Mouse (Mus musculus) lung, postnatal 0 days (tissue): ENCODE measurements at regions not wholly inside any gene's neighbourhood (a gene's known extent, or its start where the extent isn't known, plus 50 kb on each side); places are given as distances from the start of the nearest gene placed in this dataset.

ENCODE experiments used
- ATAC-seq: fragments of 200-750 bp; cut with Nextera tagmentation; 2 replicates; pipeline ENCODE4 v1.8.0; 2017; ENCODE audit warnings: moderate library complexity
- DNase-seq: peaks from one replicate; pipeline ENCODE4 v3.0.0-alpha.2; 2016; ENCODE audit warnings: low spot score
- H3K27ac ChIP-seq: fragments of 300-500 bp; sonication (generic); 2 replicates; pipeline ENCODE4 v1.5.1; 2014; ENCODE audit warnings: antibody characterized with exemption, mild to moderate bottlenecking, low read length, mixed read lengths
- H3K27me3 ChIP-seq: fragments of 300-500 bp; sonication (generic); replicated peaks from 2 replicates; pipeline ENCODE4 v1.6.1; 2014; ENCODE audit warnings: low read length, mixed read lengths; ENCODE audit not compliant: insufficient read depth
- H3K36me3 ChIP-seq: fragments of 300-500 bp; sonication (generic); 2 replicates; pipeline ENCODE4 v1.6.1; 2014; ENCODE audit warnings: low read length, mixed read lengths; ENCODE audit not compliant: insufficient read depth
- H3K4me1 ChIP-seq: fragments of 300-500 bp; sonication (generic); 2 replicates; pipeline ENCODE4 v1.6.1; 2014; ENCODE audit warnings: antibody characterized with exemption, low read depth, low read length, mixed read lengths; ENCODE audit not compliant: insufficient read depth
- H3K4me2 ChIP-seq: fragments of 300-500 bp; sonication (generic); replicated peaks from 2 replicates; pipeline ENCODE4 v1.6.1; 2014; ENCODE audit warnings: low read depth, mild to moderate bottlenecking, low read length, moderate library complexity, mixed read lengths
- H3K4me3 ChIP-seq: fragments of 300-500 bp; sonication (generic); 2 replicates; pipeline ENCODE4 v1.5.1; 2014; ENCODE audit warnings: low read depth, low read length
- H3K9ac ChIP-seq: fragments of 300-500 bp; sonication (generic); replicated peaks from 2 replicates; pipeline ENCODE4 v1.6.1; 2014; ENCODE audit warnings: low read depth, mild to moderate bottlenecking
- H3K9me3 ChIP-seq: fragments of 300-500 bp; sonication (generic); 2 replicates; pipeline ENCODE4 v1.6.1; 2016; ENCODE audit warnings: low read length, mixed read lengths
- CTCF ChIP-seq: IDR thresholded peaks from 2 replicates; pipeline ENCODE4 v1.5.1; 2016; ENCODE audit warnings: antibody characterized with exemption, mild to moderate bottlenecking
- EP300 ChIP-seq: IDR thresholded peaks from 2 replicates; pipeline ENCODE4 v1.6.1; 2016; ENCODE audit warnings: antibody characterized with exemption, mild to moderate bottlenecking, control low read depth
- WGBS: fragments of 180-500 bp; shearing (Covaris S2); extraction: QIAGEN DNeasy Blood & Tissue Kit; methylation state at CpG from one replicate; pipeline ENCODE4 v1.1.7; 2014; 5-methylcytosine and 5-hydroxymethylcytosine counted together

DNA sequence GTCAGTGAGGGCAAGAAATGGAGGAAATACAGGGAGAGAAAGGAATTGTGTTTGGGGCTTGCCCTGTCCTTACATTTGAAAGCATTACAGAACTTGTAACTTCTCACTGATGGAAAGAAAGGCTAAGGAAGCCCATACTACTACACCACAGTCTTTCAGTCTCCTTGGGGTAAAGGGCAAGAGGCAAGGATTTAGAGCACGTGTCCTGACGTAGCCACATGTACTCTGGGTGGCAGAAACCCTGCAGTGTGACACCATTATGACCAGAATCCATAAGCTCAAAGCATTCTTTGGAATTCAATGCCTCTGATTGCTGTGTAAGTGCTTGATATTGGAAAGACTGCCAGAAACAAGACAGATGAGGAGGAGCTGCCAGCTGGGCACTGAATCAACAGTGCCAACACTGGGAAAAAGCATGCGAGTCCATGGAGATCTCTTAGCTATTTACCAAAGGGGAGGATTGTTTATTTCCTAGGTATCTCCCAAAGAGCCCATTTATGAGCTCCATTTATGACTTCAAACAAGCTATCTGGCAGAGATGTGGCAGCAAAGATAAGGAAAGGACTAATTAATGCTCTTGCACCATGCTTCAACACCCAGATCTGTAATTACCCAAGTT lies 391.2 kb upstream of the Nt5c1b start:
- DNase-seq (no peak), ATAC-seq (peak; percentile 47)
- Histone ChIP-seq H3K4me1 (peaks cover 7% of the 10 kb centered on the region; the same call in 1 of the 2 replicates), H3K4me2 (no peak overlapping the region), H3K4me3 (no peak overlapping the region), H3K36me3 (no peaks in the 10 kb centered on the region), H3K9me3 (no peaks in the 10 kb centered on the region), H3K27ac (peak overlapping the region; percentile 35; the same call in 1 of the 2 replicates), H3K9ac (no peak overlapping the region), H3K27me3 (no peaks in the 10 kb centered on the region)
- TF ChIP-seq EP300: no peak
- TF ChIP-seq CTCF: no peak
- 32% methylated on average over 3 of the region's 3 CpGs for WGBS

DNA sequence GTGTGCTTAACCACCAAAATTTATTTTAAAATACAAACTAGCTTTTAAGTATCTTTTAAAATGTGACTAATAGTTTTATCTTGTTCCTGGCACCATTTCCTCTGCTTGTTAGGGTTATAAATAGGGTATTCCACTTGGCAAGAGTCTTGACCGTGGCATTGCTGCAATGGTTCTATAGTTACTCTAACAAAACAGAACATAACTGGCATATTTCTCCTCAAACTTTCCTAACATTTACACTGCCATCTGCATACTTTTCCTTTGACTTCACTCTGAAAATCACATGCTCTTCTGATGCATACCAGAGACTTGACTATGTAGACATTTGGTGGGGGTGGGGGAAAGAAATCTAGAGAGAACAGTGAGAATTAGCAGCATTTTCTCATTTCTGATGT lies 390.7 kb upstream of the Nt5c1b start:
- no peak overlapping the region for H3K27ac ChIP-seq
- no peak overlapping the region for H3K4me2 ChIP-seq
- no peaks in the 10 kb centered on the region for H3K36me3 ChIP-seq
- peaks cover 7% of the 10 kb centered on the region; the same call in 1 of the 2 replicates for H3K4me1 ChIP-seq
- no peak overlapping the region for H3K4me3 ChIP-seq
- H3K27me3 ChIP-seq: no peaks in the 10 kb centered on the region
- peak; percentile 92 for DNase-seq
- no peak for TF ChIP-seq CTCF
- TF ChIP-seq EP300: peak; percentile 98
- 17% methylated on average over 1 of the region's 1 CpGs for WGBS
- H3K9ac ChIP-seq: no peak overlapping the region
- peak; percentile 96 for ATAC-seq
- H3K9me3 ChIP-seq: no peaks in the 10 kb centered on the region

DNA sequence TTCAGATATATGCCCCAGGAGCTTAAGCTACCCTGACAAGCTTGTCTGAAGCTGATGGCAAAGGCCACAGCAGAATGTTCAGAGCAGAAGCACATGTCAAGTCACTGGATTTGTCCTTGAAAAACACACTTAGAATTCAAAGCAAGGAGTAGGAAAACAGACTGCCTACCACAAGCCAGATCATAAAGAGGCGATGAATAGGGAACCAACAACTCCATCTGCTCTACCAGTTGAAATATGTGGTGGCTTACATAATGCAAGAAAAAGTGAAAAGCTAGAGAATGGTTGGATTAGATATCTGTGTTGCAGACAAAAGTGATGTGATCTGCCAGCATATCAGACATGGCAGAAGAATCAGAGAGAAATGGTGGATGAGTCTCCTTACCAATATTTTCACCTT lies 378.5 kb upstream of the Nt5c1b start:
- ATAC-seq (no peak), DNase-seq (no peak)
- no peak overlapping the region for H3K4me3 ChIP-seq
- H3K27ac ChIP-seq: no peak overlapping the region
- no peak overlapping the region for H3K4me2 ChIP-seq
- TF ChIP-seq CTCF (no peak), EP300 (no peak)
- no peaks in the 10 kb centered on the region for H3K4me1 ChIP-seq
- no peaks in the 10 kb centered on the region for H3K27me3 ChIP-seq
- H3K9me3 ChIP-seq: no peaks in the 10 kb centered on the region
- H3K36me3 ChIP-seq: no peaks in the 10 kb centered on the region
- 86% methylated on average over 1 of the region's 1 CpGs for WGBS
- H3K9ac ChIP-seq: no peak overlapping the region

DNA sequence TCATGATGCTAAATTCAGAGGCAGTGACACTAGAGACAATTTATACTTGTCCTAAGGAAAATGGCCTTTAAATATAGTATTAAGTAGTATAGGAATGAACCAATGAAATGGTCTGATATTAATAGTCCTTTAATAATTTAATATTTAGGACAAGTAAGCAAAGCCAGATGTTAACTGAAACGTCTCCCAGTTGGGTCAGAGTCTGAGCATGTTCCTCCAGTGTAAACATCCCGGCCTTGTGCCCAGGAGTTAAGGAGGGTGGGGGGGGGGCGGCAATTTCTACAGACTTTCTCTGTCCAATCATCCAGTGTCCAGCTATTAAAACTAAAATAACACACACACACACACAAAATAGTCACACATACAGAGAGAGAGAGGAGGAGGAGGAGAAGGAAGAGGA lies 374.1 kb upstream of the Nt5c1b start:
- whole genome bisulfite sequencing: 38% methylated on average over 3 of the region's 3 CpGs
- H3K4me1 ChIP-seq: no peaks in the 10 kb centered on the region
- DNase-seq: peak; percentile 46

DNA sequence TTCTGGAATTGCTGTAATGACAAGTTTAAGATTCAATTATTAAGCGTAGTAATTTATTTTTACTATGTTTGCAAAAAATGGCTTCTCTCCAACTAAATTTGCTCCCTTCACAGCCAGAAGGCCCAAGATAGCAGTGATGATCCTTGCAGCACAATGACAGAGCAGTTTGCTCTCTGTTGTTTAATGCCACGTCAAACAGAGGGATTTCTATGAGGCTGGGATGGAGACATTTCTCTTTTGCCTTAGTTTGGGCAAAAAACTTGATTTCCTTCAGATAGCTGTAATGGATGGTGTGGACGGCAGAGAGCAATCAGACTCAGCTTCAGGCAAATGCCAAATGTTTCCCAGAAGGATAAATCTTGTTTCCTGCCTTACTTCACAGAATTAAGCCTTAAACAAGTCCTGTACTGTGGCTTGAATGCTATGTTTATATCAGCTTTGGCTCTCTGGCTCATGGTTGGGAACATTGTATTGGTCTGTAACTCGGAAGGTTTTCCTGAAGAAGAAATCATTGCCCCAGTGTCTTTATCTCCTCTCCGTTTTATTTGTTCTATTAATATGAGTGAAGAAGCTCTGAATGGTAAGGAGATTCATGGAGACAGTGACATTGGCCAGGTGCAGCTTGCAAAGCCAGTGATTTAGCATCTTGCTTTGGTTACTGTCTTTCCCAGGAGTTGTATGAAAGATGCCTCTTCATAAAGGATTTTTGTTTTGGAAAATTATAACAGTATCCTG lies 373.2 kb upstream of the Nt5c1b start:
- WGBS: 49% methylated on average over 5 of the region's 5 CpGs
- Histone ChIP-seq H3K4me2 (no peak overlapping the region), H3K4me3 (no peak overlapping the region), H3K36me3 (no peaks in the 10 kb centered on the region), H3K9ac (no peak overlapping the region), H3K9me3 (no peaks in the 10 kb centered on the region), H3K27ac (no peak overlapping the region; the same call in 1 of the 2 replicates), H3K27me3 (no peaks in the 10 kb centered on the region), H3K4me1 (no peaks in the 10 kb centered on the region)
- ATAC-seq (no peak), DNase-seq (peak; percentile 22)
- no peak for TF ChIP-seq EP300
- TF ChIP-seq CTCF: no peak

More for the DNA sequence above, 374.1 kb upstream of the Nt5c1b start:
- H3K9ac ChIP-seq: no peak overlapping the region
- peak; percentile 60; the same call in 1 of the 2 replicates for ATAC-seq
- no peak overlapping the region for H3K4me2 ChIP-seq
- no peaks in the 10 kb centered on the region for H3K27me3 ChIP-seq
- H3K9me3 ChIP-seq: no peaks in the 10 kb centered on the region
- H3K27ac ChIP-seq: no peak overlapping the region
- TF ChIP-seq CTCF (no peak), EP300 (no peak)
- no peaks in the 10 kb centered on the region for H3K36me3 ChIP-seq
- no peak overlapping the region for H3K4me3 ChIP-seq

DNA sequence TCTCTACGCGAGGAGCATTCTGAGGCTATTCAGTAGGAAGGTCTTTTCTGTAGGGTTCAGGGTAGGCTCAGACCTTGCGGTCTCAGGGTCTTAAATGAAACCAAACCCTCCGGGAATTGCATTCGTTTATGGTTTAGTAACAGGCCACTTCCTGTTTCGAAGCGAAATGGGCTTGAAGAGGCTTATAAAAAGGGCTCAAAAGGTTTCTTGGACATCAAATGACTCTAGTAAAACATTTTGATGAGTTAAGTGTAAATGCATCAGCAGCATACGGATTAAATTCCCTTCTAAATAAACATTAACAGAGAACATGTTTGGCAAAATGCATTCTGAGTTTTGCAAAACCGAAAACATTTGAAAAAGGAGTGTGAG lies 372.6 kb upstream of the Nt5c1b start:
- Histone ChIP-seq H3K9ac (no peak overlapping the region), H3K4me1 (no peaks in the 10 kb centered on the region), H3K27ac (no peak overlapping the region), H3K27me3 (no peaks in the 10 kb centered on the region), H3K4me3 (no peak overlapping the region), H3K36me3 (no peaks in the 10 kb centered on the region), H3K4me2 (no peak overlapping the region), H3K9me3 (no peaks in the 10 kb centered on the region)
- ATAC-seq (no peak), DNase-seq (no peak)
- TF ChIP-seq CTCF: no peak
- no peak for TF ChIP-seq EP300
- 46% methylated on average over 9 of the region's 9 CpGs for WGBS
